Comparison of ENCODE assay signal across 14 mouse cellular contexts in genomic region chr4:139196464-139196863, GRCm38 (mm10). TPM values are rescaled to one million over a fixed set of nuclear protein-coding genes. Genes with fewer than 3 reads are reported as not detected.
DNase-seq lines count a peak whose midpoint lies in the region; ATAC-seq and TF ChIP-seq lines count a peak whose summit lies in the region.
"Had no signal": no experiment of that assay in that cellular context is flagged by ENCODE, and none has a peak within 500 bp of the region (broad histone marks: within the 10 kb centered on the region; RNA-seq: fewer than 3 reads in every experiment).

No protein-coding gene starts in this region.

- TF ChIP-seq EP300 in heart, adult 2 months (IDR thresholded peaks at IDR 0.05; ENCODE audit: insufficient read depth, low read depth, low read length): no peak

- H3K79me2 ChIP-seq in heart, adult 2 months (replicated peaks; ENCODE audit: control insufficient read depth, insufficient read depth, low read length): peaks cover 18% of the 10 kb centered on the region

- peaks cover 10% of the 10 kb centered on the region for H3K36me3 ChIP-seq in heart, adult 2 months (ENCODE audit: control insufficient read depth, insufficient read depth, low read length)
- peaks cover 28% of the 10 kb centered on the region for H3K36me3 ChIP-seq in limb, embryonic 13.5 days
- H3K36me3 ChIP-seq in limb, embryonic 10.5 days: peaks cover 39% of the 10 kb centered on the region
- no peaks in the 10 kb centered on the region for H3K36me3 ChIP-seq in liver, embryonic 16.5 days (ENCODE audit: control insufficient read depth, insufficient read depth)

- no peak overlapping the region for H3K4me3 ChIP-seq in heart, adult 2 months
- no peak overlapping the region for H3K4me3 ChIP-seq in limb, embryonic 13.5 days
- no peak overlapping the region for H3K4me3 ChIP-seq in limb, embryonic 10.5 days
- H3K4me3 ChIP-seq in bone marrow, adult 2 months (replicated peaks; ENCODE audit: control insufficient read depth, low read depth, low read length): no peak overlapping the region
- peak overlapping the region; percentile 4; the same call in 1 of the 2 replicates for H3K4me3 ChIP-seq in liver, embryonic 16.5 days (ENCODE audit: low read depth, low read length)
- H3K4me3 ChIP-seq: hindbrain, embryonic 12.5 days; limb, embryonic 15.5 days; midbrain, embryonic 12.5 days had no signal

- no peaks in the 10 kb centered on the region for H3K9me3 ChIP-seq in limb, embryonic 13.5 days
- no peaks in the 10 kb centered on the region for H3K9me3 ChIP-seq in limb, embryonic 10.5 days (replicated peaks)
- H3K9me3 ChIP-seq in liver, embryonic 16.5 days (replicated peaks; ENCODE audit: control insufficient read depth, low read length): no peaks in the 10 kb centered on the region
- H3K9me3 ChIP-seq: hindbrain, embryonic 12.5 days; limb, embryonic 15.5 days; midbrain, embryonic 12.5 days had no signal

- no peaks in the 10 kb centered on the region for H3K27me3 ChIP-seq in heart, adult 2 months (ENCODE audit: control insufficient read depth, insufficient read depth, low read length)
- no peaks in the 10 kb centered on the region for H3K27me3 ChIP-seq in limb, embryonic 13.5 days
- no peaks in the 10 kb centered on the region for H3K27me3 ChIP-seq in limb, embryonic 10.5 days (ENCODE audit: low read depth, poor library complexity, severe bottlenecking)
- H3K27me3 ChIP-seq in liver, embryonic 16.5 days (ENCODE audit: control insufficient read depth, insufficient read depth, low read depth, low read length): no peaks in the 10 kb centered on the region
- H3K27me3 ChIP-seq: hindbrain, embryonic 12.5 days; limb, embryonic 15.5 days; midbrain, embryonic 12.5 days had no signal

- no peak overlapping the region for H3K9ac ChIP-seq in heart, adult 2 months (ENCODE audit: low read depth, low read length)
- 0 out of 2 replicates have a peak overlapping the region, but pooled peaks have one; percentile 21 for H3K9ac ChIP-seq in limb, embryonic 13.5 days
- no peak overlapping the region for H3K9ac ChIP-seq in liver, embryonic 16.5 days (ENCODE audit: low read depth, low read length)
- H3K9ac ChIP-seq: hindbrain, embryonic 12.5 days; limb, embryonic 15.5 days; midbrain, embryonic 12.5 days had no signal

- DNase-seq in heart, adult 2 months: no peak
- DNase-seq in heart, adult 8-10 months (ENCODE audit: low spot score): no peak
- DNase-seq in limb, embryonic 10.5 days (ENCODE audit: low spot score): no peak
- no peak for DNase-seq in yolk sac, embryonic 10.5 days (ENCODE audit: low spot score)
- DNase-seq in layer of hippocampus, adult 8-10 months (ENCODE audit: low spot score in 2 of 2): no peak
- DNase-seq: adrenal gland, adult 2 months; layer of hippocampus, postnatal 36 days; thymus, postnatal 14 days had no signal

- no peak for TF ChIP-seq POLR2A in heart, adult 2 months (IDR thresholded peaks at IDR 0.05; ENCODE audit: insufficient read depth, low read depth, low read length)
- no peak for TF ChIP-seq POLR2A in bone marrow, adult 2 months (IDR thresholded peaks at IDR 0.05; ENCODE audit: borderline replicate concordance, control insufficient read depth, low read depth, low read length)

- no peak overlapping the region for H3K4me2 ChIP-seq in limb, embryonic 13.5 days (replicated peaks)
- H3K4me2 ChIP-seq in liver, embryonic 16.5 days (ENCODE audit: low read depth, low read length): no peak overlapping the region
- H3K4me2 ChIP-seq: hindbrain, embryonic 12.5 days; limb, embryonic 15.5 days; midbrain, embryonic 12.5 days had no signal

- peak overlapping the region; percentile 77 for H3K27ac ChIP-seq in heart, adult 2 months
- no peak overlapping the region for H3K27ac ChIP-seq in limb, embryonic 13.5 days
- no peak overlapping the region for H3K27ac ChIP-seq in limb, embryonic 10.5 days
- H3K27ac ChIP-seq in bone marrow, adult 2 months (ENCODE audit: control insufficient read depth, insufficient read depth, low read depth, low read length, poor library complexity): peak overlapping the region; percentile 5; the same call in 1 of the 2 replicates
- peak overlapping the region; percentile 27 for H3K27ac ChIP-seq in liver, embryonic 16.5 days (ENCODE audit: low read length)
- H3K27ac ChIP-seq: hindbrain, embryonic 12.5 days; limb, embryonic 15.5 days; midbrain, embryonic 12.5 days had no signal

- ATAC-seq in limb, embryonic 13.5 days (ENCODE audit: low FRiP score, low read depth): no peak
- no peak for ATAC-seq in liver, embryonic 16.5 days (ENCODE audit: low read depth)

- WGBS in heart, adult 2 months: 27% methylated on average over 6 of the region's 6 CpGs
- WGBS in limb, embryonic 13.5 days: 88% methylated on average over 6 of the region's 6 CpGs
- WGBS in limb, embryonic 10.5 days: 88% methylated on average over 6 of the region's 6 CpGs
- 8% methylated on average over 6 of the region's 6 CpGs for WGBS in bone marrow, adult 2 months
- 15% methylated on average over 6 of the region's 6 CpGs for WGBS in liver, embryonic 16.5 days (ENCODE audit: insufficient replicate concordance)

- H3K4me1 ChIP-seq in heart, adult 2 months (ENCODE audit: control insufficient read depth, insufficient read depth, low read length): peaks cover 54% of the 10 kb centered on the region
- peaks cover 53% of the 10 kb centered on the region for H3K4me1 ChIP-seq in limb, embryonic 13.5 days
- H3K4me1 ChIP-seq in limb, embryonic 10.5 days: peaks cover 49% of the 10 kb centered on the region
- peaks cover 27% of the 10 kb centered on the region for H3K4me1 ChIP-seq in bone marrow, adult 2 months (ENCODE audit: control insufficient read depth, insufficient read depth, low read length)
- H3K4me1 ChIP-seq in liver, embryonic 16.5 days (ENCODE audit: control insufficient read depth, low read depth, low read length): peaks cover 81% of the 10 kb centered on the region

- intact Hi-C loops in heart, adult 2 months (cut with DNase I): no loop called here

- no peak for TF ChIP-seq CTCF in heart, adult 2 months (IDR thresholded peaks at IDR 0.05)
- TF ChIP-seq CTCF in bone marrow, adult 2 months (IDR thresholded peaks at IDR 0.05; ENCODE audit: control insufficient read depth, insufficient read depth, low read length): no peak

RNA-seq across cellular contexts. Expression of gene Capzb, which starts 3.8 kb away (rescaled TPM):
- total RNA-seq in heart, adult 2 months (2021): 100 to 1,000 TPM; 342 to 392 TPM
- 160 and 191 TPM in 2 replicates for polyA plus RNA-seq in heart, adult 2 months (2012; rRNA removed)
- total RNA-seq in heart, adult 8-10 months (2022): 100 to 1,000 TPM; 354 to 406 (median 379) TPM
- polyA plus RNA-seq in limb, embryonic 13.5 days (2015; fragmentation: Nextera tagmentation; extraction: Ambion mirVana): 396 and 406 TPM in 2 replicates
- 385 and 390 TPM in 2 replicates for polyA plus RNA-seq in limb, embryonic 10.5 days (2016; fragmentation: Nextera tagmentation; extraction: Ambion mirVana)
- 104 and 160 TPM in 2 replicates for polyA plus RNA-seq in bone marrow, adult 2 months (2011; ENCODE audit: insufficient read depth, insufficient read length, low replicate concordance, missing spikeins)
- polyA plus RNA-seq in liver, embryonic 16.5 days (2015; fragmentation: Nextera tagmentation; extraction: Ambion mirVana): 135 and 146 TPM in 2 replicates
- 100 to 1,000 TPM; 355 to 394 (median 369) TPM for total RNA-seq in layer of hippocampus, adult 8-10 months (2022)

Comparison
In these comparisons a context has a peak if more than half of its experiments do, and no peak if none do; other contexts are left out.
1. H3K27ac ChIP-seq: peak in heart, adult 2 months (single experiment), bone marrow, adult 2 months (single experiment) and liver, embryonic 16.5 days (single experiment); none in limb, embryonic 13.5 days (single experiment) and limb, embryonic 10.5 days (single experiment).